Mouse (Mus musculus) 416B (cell line): ENCODE measurements around the gene Tmem268.

ENCODE experiments used
- DNase-seq: peaks from one replicate; pipeline ENCODE4 v3.0.0; 2011; ENCODE audit warnings: low read depth

The Tmem268 gene

DNA sequence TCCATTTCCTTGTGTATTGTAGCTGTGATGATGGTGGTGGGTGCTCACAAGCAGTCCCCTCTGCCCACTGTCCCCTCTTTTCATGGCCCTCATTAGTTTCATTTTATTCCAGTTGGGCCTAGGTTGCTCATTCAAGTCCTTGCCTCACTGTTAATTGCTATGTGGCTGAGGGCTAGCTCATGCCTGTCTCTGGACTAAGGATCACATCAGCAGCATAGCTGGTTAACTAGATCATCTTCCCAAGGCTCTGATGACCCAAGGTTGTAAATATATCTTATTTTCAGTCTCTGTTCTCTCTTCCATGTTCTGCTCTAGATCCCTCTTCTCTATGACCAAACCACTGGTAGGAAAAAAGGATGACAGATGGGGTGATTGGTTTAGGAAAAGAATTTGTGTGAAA is 42.7 kb downstream of the Tmem268 start:
- DNase-seq: no peak

DNA sequence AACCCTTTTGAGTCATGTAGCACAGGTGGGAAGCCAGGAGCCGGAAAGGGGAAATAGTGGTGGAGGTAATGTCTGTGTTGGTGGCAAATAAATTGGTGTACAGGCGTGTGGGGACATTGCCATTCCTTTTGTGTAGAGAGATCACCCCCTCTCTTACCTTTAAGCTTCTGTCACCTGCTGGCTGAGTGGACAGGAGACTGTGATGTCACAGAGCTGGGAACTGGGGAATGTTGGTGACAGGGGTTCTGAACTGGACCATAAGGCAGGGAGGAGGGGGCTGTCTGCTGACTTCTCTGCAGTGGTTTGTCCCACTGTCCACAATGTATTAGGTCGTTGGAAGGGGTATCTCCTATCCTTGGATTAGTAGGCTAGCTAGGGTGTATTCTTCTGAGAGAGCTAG is 46.4 kb downstream of the Tmem268 start, which contains the start of gene Gm11213:
TSS of gene Gm11213 (minus strand) at position 317 of the 400 bp plus-strand sequence.
- DNase-seq: no peak

DNA sequence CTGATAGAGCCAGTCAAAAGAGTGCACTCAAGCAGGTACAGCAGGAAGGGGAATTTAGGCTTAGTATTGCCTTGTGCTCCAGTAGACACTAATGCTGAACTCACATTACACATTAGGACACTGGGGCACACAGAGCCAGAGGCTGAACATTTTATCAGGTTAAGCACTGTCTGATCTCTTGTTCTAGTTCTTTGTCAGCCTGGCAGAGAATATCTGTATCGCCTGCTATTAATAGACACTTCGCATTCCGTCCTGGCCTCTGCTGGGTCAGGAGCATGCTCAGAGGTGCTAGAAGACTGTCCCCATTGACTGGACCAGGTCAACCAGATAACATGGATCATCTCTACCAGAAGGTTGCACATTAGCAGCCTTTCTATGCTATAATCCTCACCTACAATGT is 47.0 kb downstream of the Tmem268 start:
- DNase-seq: no peak

DNA sequence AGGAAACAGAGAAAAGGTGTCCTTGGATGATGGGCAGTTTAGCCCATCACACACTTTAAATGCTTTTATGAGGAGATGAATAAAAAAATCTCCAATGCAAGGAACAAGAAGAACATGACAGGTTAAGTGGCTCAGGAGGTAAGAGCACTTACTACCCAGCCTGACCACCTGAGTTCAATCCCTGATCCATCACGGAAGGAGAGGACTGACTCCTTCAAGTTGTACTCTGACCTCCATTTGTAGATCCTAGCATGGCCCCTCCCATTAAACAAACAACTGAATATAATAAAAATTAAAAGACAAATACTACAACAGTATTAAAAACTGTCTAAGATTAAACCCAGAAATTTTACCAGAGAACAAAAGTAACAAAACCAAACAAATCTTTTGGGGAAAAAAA is 47.4 kb downstream of the Tmem268 start:
- no peak for DNase-seq

DNA sequence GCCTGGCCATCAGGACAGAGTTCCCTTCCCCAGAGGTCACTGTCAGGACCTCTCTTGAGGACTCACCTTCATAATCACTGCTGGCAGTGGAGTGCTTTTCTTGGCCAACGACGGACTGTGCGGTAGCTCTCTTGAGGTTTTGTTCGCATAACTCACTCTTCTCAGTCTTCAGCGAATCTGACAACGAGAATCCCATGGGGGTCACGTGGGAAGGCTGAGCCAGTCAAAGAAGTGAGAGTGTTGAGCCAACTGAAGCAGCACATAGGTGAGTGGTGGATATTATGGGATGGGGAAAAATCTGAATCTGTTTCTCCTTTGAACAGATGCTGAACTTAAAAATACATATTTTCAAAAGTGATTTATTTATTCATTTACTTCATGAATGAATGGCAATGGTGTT is 49.8 kb downstream of the Tmem268 start:
- DNase-seq: no peak

DNA sequence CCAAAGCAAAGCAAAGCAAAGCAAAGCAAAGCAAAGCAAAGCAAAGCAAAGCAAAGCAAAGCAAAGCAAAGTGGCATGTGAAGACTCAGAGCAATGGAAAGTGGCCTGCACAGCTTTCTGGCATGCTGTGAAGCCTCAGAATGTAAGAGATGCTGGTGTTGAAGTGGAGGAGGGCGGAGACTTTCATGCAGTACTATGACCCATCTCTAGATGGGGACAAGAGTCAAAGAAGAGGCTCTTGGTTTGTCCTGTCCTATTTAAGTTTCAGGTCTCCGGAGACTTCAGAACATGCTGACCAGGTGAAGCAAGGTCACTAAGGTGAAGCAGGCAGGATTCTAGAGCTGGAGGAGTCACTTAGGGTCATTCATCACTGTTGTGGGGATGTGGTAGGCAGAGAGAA is 63.3 kb downstream of the Tmem268 start:
- DNase-seq: peak; percentile 17

DNA sequence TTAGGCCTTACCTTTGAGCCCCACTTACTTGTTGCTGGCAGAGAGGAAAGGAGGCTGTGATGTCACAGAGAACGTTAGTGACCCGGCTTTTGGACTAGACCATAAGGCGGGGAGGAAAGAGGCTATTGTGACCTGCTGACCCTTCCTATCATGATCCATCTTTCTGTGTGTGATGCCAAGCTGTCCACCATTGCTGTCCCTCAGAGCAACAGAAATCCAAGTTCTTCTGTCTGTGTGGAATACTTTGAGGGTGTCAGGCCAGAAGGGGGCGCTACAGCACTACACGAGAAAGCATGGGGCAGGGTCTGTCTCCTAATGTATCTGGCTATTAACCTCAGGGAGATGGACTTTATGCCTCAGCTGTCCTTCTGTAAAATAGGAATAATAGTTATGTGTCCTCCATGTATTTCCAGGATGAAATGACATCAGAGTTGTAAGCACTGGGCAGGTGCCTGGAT is 63.8 kb downstream of the Tmem268 start, which contains the start of gene Tex48:
TSS of gene Tex48 (minus strand) at position 51 of the 458 bp plus-strand sequence.
- DNase-seq: peak; percentile 33

DNA sequence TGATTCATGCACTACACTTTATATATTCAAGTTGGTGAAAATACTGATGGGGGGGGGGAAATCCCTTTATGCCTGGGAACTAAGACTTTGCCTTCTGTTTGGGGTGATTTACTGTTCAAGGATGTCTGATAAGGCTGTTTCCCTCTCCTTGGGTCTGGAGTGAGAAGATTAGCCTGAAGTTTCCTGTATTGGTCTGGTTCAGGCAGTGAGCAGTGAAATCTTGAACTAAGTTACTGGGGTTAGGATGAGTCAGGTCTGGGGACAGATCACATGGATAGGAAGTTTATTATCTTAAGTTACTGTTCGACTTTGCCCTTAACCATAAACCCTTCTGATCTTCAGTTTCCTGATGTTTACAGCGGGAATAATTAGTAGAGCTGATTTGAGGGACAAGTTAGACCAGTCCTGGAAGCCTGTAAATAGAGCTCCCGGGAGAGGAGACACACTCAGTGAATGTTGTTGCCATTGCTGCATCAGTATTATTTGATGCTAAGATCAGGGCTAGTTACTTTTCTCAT is 67.0 kb downstream of the Tmem268 start:
- peak; percentile 83 for DNase-seq

DNA sequence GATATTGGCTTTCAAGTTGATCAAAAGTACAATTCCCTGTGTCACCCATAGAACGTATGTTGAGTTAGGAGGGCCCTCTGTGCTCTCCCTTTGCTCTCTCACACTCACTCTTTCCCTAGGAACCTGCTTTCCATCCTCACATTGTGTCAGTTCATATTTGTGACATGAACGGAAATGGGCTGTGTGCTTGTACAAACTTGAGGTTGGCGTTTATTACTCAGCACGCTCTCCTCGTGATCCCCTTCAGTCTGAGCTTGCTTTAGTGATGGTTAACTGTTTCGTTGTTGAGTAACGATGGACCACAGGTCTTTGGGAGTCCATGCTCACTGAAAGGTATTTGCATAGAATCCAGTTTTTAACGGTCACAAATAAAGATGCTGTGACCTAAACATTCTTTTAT is 68.5 kb downstream of the Tmem268 start:
- DNase-seq: peak; percentile 59

DNA sequence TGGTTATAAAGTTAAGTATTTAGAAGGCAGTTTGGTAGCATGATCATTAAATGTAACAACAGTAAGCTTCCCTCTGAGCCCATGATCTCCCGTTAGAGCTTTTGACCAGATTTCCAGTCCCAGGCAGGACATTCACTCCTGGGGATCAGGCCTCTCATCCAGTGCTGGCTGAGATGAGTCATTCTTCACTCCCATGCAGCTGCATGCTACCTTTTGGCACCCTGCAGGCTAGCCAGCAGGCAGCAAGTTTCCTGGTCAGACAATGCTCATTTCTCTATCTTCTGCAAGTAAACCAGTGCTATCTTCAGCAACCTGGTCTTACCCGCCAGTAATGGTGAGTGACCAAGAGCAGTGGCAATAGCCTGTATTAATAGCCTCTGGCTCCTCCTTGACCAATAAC is 74.6 kb downstream of the Tmem268 start:
- no peak for DNase-seq
